In the genomic region with DNA sequence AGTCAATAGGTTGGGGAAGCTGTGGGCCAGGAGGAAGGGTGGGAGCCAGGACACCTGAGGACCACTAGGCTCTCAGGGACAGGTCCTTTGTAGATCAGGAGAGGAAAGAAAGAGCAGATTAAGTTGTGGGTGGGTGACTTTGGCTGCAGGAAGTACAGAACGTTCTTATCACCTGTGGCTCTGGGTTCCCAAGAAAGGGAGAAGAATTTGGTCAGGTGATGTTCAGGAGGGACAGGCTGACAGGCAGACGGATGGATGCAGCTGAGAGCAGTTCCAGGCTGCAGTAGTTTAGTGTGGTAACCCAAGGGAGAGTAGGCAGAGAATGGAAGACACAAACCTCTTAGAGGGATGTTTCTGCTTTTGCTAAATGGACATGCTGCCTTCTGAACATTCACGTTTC, we compare ENCODE assay signal across 9 mouse cellular contexts. TPM values are rescaled to one million over a fixed set of nuclear protein-coding genes. Genes with fewer than 3 reads are reported as not detected.
DNase-seq lines count a peak whose midpoint lies in the region; ATAC-seq and TF ChIP-seq lines count a peak whose summit lies in the region.
"Had no signal": no experiment of that assay in that cellular context is flagged by ENCODE, and none has a peak within 500 bp of the region (broad histone marks: within the 10 kb centered on the region; RNA-seq: fewer than 3 reads in every experiment).

No protein-coding gene starts in this region.

- DNase-seq in heart, postnatal 14 days, result no peak
- DNase-seq in liver, postnatal 0 days, result no peak
- DNase-seq in frontal cortex, postnatal 25 days (ENCODE audit: low spot score in 2 of 2), result no peak
- no peak for DNase-seq in frontal cortex, postnatal 14 days (ENCODE audit: low spot score in 2 of 2)

- H3K4me3 ChIP-seq in heart, embryonic 16.5 days (ENCODE audit: low read length), result no peak overlapping the region
- H3K4me3 ChIP-seq in E14TG2a.4 (replicated peaks; ENCODE audit: low read length), result peak overlapping the region; percentile 72
- H3K4me3 ChIP-seq in forebrain, embryonic 15.5 days, result no peak overlapping the region
- H3K4me3 ChIP-seq in liver, postnatal 0 days (ENCODE audit: low read depth, low read length), result no peak overlapping the region

- H3K4me2 ChIP-seq in heart, embryonic 16.5 days (ENCODE audit: low read depth, low read length), result peak overlapping the region; percentile 47
- H3K4me2 ChIP-seq in forebrain, embryonic 15.5 days (replicated peaks), result peak overlapping the region; percentile 32; the same call in 1 of the 2 replicates
- 0 out of 2 replicates have a peak overlapping the region, but pooled peaks have one; percentile 62 for H3K4me2 ChIP-seq in liver, postnatal 0 days (ENCODE audit: low read depth, low read length)

- intact Hi-C loops in heart, postnatal 14 days (cut with DNase I), result no loop called here

- no peak for ATAC-seq in heart, embryonic 16.5 days (replicated peaks; ENCODE audit: extremely low read depth, insufficient read depth, low FRiP score)
- ATAC-seq in forebrain, embryonic 15.5 days (replicated peaks), result no peak
- ATAC-seq in liver, postnatal 0 days, result no peak
- ATAC-seq in erythroblast, adult 5-6 weeks (replicated peaks; ENCODE audit: low FRiP score, poor library complexity, severe bottlenecking), result no peak

- no peak overlapping the region for H3K9ac ChIP-seq in heart, embryonic 16.5 days (ENCODE audit: low read length)
- no peak overlapping the region for H3K9ac ChIP-seq in forebrain, embryonic 15.5 days (replicated peaks)
- H3K9ac ChIP-seq in liver, postnatal 0 days (replicated peaks), result no peak overlapping the region

- peaks cover under 1% of the 10 kb centered on the region; the same call in 1 of the 2 replicates for H3K27me3 ChIP-seq in heart, embryonic 16.5 days (ENCODE audit: control insufficient read depth, insufficient read depth, low read length)
- no peaks in the 10 kb centered on the region for H3K27me3 ChIP-seq in E14TG2a.4 (ENCODE audit: insufficient read depth, low read length)
- no peaks in the 10 kb centered on the region for H3K27me3 ChIP-seq in forebrain, embryonic 15.5 days
- no peaks in the 10 kb centered on the region for H3K27me3 ChIP-seq in liver, postnatal 0 days (ENCODE audit: insufficient read depth, low read length)

- 44% methylated on average over 3 of the region's 3 CpGs for WGBS in heart, embryonic 16.5 days
- 42% methylated on average over 3 of the region's 3 CpGs for WGBS in forebrain, embryonic 15.5 days
- WGBS in liver, postnatal 0 days (ENCODE audit: insufficient replicate concordance), result 38% methylated on average over 3 of the region's 3 CpGs

- peaks cover 8% of the 10 kb centered on the region for H3K4me1 ChIP-seq in heart, embryonic 16.5 days (ENCODE audit: control insufficient read depth, insufficient read depth, low read length)
- H3K4me1 ChIP-seq in E14TG2a.4 (replicated peaks; ENCODE audit: low read depth, low read length), result peaks cover 81% of the 10 kb centered on the region
- peaks cover 10% of the 10 kb centered on the region for H3K4me1 ChIP-seq in forebrain, embryonic 15.5 days
- H3K4me1 ChIP-seq in liver, postnatal 0 days (ENCODE audit: insufficient read depth), result peaks cover 15% of the 10 kb centered on the region

- H3K36me3 ChIP-seq in heart, embryonic 16.5 days (ENCODE audit: control insufficient read depth, insufficient read depth), result no peaks in the 10 kb centered on the region
- no peaks in the 10 kb centered on the region for H3K36me3 ChIP-seq in E14TG2a.4 (ENCODE audit: insufficient read depth, low read length)
- H3K36me3 ChIP-seq in forebrain, embryonic 15.5 days, result no peaks in the 10 kb centered on the region
- H3K36me3 ChIP-seq in liver, postnatal 0 days (replicated peaks; ENCODE audit: insufficient read depth, low read length), result no peaks in the 10 kb centered on the region

- no peak for TF ChIP-seq EP300 in liver, postnatal 0 days (IDR thresholded peaks at IDR 0.05; ENCODE audit: low read depth)

- H3K9me3 ChIP-seq in heart, embryonic 16.5 days (replicated peaks; ENCODE audit: control insufficient read depth, low read length), result no peaks in the 10 kb centered on the region
- H3K9me3 ChIP-seq in E14TG2a.4 (ENCODE audit: low read length), result peaks cover 6% of the 10 kb centered on the region; the same call in 1 of the 2 replicates
- H3K9me3 ChIP-seq in forebrain, embryonic 15.5 days, result no peaks in the 10 kb centered on the region
- no peaks in the 10 kb centered on the region for H3K9me3 ChIP-seq in liver, postnatal 0 days (ENCODE audit: low read length)

- no peak for TF ChIP-seq CTCF in E14TG2a.4 (conservative IDR thresholded peaks at IDR 0.05; ENCODE audit: low read length)
- no peak for TF ChIP-seq CTCF in liver, postnatal 0 days (IDR thresholded peaks at IDR 0.05; ENCODE audit: low read depth)

- H3K27ac ChIP-seq in heart, embryonic 16.5 days (ENCODE audit: low read length), result no peak overlapping the region
- H3K27ac ChIP-seq in forebrain, embryonic 15.5 days (replicated peaks), result no peak overlapping the region
- H3K27ac ChIP-seq in liver, postnatal 0 days (ENCODE audit: low read depth), result no peak overlapping the region

RNA-seq across cellular contexts. Expression of a gene that starts 42.5 kb away (rescaled TPM):
- polyA plus RNA-seq in heart, embryonic 16.5 days (2015; fragmentation: Nextera tagmentation; extraction: Ambion mirVana), result 0.25 and 0.41 TPM in 2 replicates
- total RNA-seq in heart, postnatal 14 days (2021), result not detected
- 0.06 and 0.10 TPM in 2 replicates for polyA plus RNA-seq in forebrain, embryonic 15.5 days (2015; fragmentation: Nextera tagmentation; extraction: Ambion mirVana)
- polyA plus RNA-seq in liver, postnatal 0 days (2015; fragmentation: Nextera tagmentation; extraction: Ambion mirVana), result 1.1 and 1.2 TPM in 2 replicates
- not detected in 2 replicates for total RNA-seq in erythroblast, adult 5-6 weeks (2015; ENCODE audit: low replicate concordance)
- not detected in 2 replicates for total RNA-seq in erythroblast, adult 5-6 weeks (2017; ENCODE audit: low replicate concordance)
- polyA plus RNA-seq: spleen, adult 2 months had no signal
